Mouse (Mus musculus) kidney, postnatal 25 days (tissue): ENCODE results near the gene Pdcd4.
"Not testable (repeated sequence)": the region's sequence is repeated elsewhere in the genome, so short reads cannot be mapped to it uniquely, and the experiment has no call there.

Source experiments
- DNase-seq, 2 experiments: peaks; one replicate each; pipeline ENCODE4 v3.0.0; 2021; ENCODE audit warnings: mixed read lengths in 2 of 2

Pdcd4 gene

DNA sequence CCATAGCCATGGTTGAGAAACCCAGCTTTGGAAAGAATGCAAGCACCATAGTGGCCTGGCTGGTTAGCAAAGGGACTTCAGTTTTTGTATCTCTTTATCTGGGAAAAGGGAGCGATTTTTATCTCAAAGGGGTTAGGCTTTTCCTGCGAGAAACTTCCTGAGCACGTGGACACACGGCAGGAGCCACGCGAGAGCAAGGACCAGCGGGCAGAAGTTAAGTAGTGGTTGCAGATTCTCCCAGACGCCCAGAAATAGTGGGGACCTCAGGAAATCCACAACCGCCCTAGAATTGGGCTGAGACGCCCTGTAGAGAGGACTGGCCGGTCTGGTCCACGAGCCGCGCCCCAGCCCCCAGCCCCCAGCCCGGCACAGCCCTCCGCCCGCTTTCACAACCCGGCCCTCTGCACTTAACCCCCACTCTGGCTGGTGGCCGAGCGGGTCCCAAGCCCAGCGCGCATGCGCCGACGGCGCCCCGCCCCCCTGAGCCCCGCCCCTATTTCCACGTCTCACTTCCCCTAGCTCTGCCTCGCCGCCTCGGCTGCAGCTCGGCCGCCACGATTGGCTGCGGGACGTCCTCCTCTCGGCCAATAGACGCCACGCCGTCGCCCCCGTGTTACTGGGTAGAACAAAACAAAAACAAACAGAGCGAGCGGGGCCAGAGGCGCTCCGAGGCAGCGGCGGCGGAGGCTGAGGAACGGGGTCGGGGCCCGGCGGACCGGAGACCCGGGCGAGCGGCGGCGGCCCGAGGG is 10.9 kb downstream of the Pdcd4 start:
- peak; percentile 96 to 99 for DNase-seq

DNA sequence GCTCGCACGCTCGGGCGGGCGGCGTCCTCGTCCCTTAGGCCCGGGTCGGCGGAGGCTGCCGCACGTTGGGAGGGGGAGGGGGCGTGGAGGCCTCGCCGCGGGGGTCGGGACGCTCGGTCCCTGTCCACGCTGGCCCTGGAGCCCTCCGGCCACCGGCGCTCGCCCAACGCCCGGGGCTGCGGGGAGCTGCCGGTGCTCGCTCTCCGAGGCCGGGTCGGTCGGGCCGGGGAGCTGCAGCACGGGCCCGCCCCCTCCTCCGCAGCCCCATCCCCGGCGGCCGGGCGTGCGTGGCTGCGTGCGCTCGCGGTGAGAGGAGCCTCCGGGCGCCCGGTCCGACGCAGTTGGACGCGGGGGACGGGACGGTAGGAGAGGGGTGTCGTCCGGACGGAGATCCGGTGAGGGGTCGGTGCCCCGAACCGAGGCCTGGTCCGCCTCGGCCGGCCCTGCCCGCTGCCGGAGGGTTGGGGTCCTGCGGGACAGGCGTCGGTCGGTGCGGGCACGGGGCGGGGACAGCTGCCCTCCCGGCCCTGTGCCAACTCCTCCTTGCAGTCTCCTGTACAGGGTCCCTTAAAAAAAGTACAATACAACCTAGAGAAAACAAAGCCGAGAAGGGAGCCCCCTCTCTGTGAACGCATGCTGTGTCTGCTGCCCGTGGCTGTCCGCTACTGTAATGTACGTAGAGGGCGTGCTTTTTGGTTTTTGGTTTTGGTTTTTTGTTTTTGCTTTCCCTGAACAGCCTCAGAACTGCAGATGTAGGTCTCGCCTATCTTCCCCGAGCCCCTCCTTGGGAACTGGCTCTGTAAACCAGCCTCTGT is 11.7 kb downstream of the Pdcd4 start:
- DNase-seq = peak; percentile 57 to 71

DNA sequence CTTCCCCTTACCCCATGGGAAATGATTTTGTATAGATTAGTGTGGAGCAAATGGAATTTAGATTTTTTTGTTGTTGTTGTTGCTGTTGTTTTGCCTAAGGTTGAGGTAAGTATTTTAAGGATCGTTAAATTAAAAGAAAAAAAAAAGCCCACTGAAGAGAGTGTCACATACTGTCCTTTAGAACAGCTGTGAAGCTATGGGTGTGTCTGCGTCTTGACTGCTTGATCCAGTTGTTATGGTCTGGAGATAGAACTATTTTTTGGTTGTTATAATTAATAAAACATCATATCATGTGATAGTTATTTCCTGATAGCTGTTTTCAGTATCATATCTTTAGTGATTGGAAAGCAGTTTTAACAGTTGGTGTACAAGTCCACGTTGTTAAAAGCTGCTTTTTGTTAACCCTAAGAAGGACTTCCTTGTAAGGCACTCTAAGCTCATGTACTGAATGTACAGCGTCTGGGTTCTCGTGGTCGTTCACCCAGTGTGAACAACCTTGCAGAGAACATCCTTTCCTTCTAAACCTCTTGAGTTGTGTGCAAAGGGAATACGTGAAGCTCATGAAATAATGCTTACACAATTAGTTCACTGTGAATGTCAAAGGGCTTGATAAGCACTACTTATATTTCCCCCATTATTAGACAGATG is 12.9 kb downstream of the Pdcd4 start:
- no peak for DNase-seq

DNA sequence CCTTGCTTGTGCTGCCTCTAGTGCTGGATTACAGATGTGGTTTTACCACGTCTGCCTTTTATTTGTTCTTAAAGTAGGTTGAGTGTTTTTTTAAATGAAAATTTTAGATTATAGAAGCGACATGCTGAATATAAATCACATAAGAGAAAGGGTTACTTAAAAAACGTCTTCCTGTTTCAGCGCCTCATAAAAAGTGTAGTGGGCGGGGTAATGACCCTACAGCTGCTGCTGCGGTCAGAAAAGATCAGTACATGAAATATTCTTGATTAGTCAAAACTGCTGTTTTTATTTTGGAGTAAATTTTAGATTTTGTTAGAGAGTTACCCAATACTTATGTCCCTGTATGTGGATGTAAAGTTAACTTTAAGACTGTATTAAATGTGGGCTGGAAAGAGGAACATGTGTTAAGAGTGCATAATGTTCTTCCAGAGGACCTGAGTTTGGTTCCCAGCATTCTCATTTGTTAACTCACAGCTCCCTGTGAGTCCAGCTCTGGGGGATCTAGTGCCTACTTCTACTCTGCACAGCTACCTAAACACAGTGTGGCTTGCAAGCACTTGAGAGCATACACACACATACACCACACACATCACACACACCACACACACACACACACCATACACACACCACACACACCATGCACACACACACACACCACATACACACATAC is 14.1 kb downstream of the Pdcd4 start:
- DNase-seq = no peak

DNA sequence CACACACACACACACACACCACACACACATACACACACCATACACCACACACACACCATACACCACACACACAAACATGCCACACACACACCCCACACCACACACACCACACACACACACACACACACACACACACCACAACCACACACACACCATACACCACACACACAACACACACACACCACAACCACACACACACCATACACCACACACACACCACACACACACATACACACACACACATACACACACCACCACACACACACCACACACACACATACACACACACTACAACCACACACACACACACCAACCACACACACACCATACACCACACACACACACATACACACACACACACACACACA is 14.7 kb downstream of the Pdcd4 start:
- DNase-seq = not testable (repeated sequence)

DNA sequence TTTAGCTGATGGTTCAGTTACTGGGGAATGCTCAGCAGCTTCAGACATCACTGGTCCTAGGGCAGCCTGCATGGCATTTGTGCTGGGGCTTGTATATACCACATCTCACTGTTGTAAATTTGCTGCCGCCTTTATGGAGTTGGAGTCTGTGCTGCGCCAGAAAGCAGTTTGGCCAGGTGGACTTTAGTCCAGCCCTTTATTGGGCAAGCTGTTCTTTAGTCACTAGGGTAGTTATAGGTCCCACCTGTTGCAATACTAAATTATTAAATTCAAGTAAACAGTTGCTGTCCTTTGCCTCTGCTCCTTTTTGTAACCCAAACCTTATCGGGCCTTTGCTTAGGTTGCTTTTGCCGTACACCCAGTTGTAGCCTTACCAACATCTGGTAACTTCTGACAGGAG is 22.9 kb downstream of the Pdcd4 start:
- DNase-seq = no peak

DNA sequence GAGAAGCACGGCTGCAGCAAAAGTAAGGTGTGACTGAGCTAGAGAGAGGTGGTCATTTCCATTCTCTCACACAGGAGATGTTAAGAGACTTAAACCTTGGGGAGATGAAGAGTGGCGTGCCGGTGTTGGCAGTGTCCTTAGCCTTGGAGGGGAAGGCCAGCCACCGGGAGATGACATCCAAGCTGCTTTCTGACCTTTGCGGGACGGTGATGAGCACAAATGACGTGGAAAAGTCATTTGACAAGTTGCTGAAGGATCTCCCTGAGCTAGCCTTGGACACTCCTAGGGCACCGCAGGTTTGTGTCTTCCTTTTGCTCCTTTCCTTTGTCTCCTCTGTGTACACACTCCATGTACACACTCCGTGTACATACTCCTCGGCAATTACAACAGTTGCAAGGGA is 27.5 kb downstream of the Pdcd4 start:
- no peak for DNase-seq

DNA sequence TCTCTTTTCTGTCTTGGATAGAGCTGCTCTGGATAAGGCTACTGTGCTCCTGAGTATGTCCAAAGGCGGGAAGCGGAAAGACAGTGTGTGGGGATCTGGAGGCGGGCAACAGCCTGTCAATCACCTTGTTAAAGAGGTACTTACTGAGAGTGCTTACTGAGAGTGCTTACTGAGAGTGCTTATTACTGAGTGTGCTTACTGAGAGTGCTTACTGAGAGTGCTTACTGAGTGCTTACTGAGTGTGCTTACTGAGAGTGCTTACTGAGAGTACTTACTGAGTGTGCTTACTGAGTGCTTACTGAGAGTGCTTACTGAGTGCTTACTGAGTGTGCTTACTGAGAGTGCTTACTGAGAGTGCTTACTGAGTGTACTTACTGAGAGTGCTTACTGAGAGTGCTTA is 30.0 kb downstream of the Pdcd4 start:
- DNase-seq = not testable (repeated sequence)

DNA sequence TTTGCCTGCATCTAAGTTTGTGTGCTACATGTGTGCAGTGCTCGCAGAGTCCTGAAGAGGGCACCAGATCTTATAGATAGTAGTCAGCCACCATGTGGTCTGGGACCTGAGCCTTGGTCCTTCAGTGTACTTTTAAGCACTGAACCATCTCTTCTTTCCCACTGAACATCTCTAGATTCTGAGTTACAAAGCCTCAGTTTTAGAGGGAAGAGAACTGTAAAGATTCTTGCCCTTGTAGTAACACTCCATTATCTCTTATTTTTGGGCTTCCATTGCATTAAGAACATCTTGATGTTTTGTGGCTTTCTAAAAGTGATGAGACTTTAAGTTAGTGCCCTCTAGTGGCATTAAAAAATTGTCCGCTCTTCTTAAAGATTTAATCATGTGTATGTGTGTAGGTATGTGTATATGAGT is 33.3 kb downstream of the Pdcd4 start:
- peak; percentile 38 to 50 for DNase-seq

DNA sequence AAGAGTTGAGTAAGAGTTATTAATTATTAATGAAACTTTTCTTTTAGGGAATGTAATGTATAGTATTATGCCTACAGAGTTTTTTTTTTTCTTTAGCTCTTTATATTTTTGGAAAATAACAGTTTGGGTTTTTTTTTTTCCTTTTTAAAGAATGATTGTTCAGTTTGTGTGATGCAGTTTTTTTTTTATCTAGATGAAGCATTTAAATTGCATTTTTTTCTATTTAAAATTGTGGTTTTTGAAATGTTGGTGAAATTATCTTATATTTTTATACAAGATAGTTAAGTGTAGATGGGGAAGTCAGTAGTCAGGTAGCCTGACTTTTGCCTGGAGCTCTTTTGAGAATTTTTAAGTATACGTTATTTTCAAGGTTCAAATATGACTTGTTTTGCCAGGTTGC is 34.7 kb downstream of the Pdcd4 start:
- no peak for DNase-seq

DNA sequence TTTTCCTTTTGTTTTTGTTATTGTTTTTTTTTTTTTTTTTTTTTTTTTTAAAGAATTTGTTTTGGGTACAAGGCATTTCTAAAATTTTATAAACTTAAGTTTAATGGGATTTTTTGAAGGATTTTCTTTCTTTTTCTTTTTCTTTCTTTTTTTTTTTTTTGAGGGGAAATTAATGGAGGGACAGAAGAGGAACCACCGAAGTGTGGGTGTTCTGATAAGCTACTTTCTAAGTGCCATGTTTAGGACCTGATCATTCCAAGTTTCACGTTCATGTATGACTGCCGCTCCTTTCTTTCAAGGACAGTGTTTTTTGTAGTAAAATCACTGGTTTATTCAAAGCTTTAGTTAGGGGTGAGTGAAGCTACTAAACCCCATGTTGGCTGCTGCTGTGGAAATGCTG is 37.2 kb downstream of the Pdcd4 start:
- no peak for DNase-seq

DNA sequence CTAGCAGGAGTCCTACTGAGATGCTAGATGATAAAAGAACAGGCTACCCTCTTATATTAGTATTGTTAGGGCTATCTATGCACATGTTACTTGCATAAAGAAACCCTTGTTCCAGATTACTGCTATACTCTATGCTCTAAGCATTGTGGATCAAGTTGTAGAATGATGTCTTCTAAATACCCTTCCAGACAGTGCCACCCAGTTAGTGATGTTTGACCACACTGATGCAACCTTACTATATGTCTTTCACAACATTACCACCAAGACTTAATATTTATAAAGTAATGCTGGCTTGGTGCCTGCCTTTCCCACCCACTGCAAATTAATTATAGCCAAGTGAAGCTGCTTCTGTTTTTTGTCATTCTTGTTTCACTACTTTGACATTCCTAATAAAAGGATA is 41.0 kb downstream of the Pdcd4 start:
- no peak for DNase-seq

DNA sequence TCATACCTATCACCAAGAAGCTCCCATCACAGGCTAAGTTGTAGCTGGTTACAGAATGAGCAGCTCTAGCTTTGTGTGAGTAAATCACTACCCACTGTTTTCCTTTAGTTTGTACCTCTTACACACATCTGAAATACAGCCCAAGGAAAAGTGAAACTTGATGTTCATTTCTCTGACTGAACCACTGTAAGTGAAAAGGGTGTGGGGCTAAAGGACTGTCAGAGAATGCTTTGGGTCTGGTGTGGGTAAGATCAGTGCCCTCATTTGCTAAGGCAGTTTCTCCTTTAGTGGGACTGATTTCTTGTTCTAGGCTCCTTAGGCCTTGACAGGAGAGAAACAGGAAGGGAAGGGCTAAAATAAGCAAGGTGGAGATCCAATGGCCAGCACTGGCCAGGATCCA is 42.0 kb downstream of the Pdcd4 start:
- DNase-seq = no peak

DNA sequence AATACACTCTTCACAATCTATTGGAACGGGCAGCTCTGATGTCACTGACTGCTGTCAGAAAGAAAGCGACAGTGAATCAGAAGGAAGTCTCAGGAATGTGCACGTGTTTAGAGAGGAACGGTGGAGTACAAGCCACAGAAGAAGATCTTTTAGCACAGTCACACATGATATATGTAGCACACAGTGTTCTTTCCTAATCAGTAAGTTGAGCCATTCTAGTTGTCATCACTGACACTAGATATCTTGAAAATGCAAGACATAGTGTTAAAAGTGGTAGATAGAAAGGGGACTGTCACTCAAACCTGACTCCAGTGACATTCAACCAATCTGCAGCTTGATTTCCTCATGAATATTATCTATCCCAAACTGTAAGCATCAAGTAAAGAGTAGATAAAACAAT is 47.4 kb downstream of the Pdcd4 start:
- DNase-seq = no peak

DNA sequence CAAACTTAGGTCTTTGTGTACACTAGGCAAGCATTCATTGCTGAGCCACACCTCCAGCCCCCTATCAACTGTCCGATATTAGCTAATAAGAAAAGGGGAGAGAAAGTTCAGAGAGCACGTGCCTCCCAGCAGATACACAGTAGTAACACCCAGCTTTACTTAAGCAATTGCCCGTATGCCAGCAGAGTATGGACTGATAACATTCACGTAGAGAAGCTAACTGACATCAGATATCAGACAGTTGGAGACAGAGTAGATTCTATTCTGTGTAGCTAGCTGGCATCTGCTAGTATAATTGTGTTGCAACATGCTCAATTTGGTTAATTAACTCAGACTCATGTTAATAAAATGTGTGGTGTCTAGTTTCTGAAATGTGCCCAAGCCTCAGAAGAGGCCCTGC is 49.1 kb downstream of the Pdcd4 start:
- DNase-seq = no peak

DNA sequence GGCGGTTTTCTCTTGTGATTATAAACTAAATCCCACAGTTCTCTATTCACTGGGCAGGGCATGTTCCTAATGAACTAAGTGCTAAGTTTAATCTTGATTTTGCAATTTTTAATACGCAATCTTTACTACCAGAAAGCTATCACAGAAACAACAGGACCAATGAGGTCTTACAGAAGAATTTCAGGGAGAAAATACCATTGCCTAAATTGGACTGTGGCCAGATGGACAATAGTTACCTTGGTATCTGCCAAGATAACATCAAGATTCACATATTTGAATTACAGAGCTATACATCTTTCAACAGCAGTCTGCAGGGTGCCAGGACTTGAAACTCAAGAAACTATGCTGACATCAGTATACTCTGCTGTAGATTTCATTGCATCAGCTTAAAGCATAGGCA is 50.3 kb downstream of the Pdcd4 start:
- no peak for DNase-seq

DNA sequence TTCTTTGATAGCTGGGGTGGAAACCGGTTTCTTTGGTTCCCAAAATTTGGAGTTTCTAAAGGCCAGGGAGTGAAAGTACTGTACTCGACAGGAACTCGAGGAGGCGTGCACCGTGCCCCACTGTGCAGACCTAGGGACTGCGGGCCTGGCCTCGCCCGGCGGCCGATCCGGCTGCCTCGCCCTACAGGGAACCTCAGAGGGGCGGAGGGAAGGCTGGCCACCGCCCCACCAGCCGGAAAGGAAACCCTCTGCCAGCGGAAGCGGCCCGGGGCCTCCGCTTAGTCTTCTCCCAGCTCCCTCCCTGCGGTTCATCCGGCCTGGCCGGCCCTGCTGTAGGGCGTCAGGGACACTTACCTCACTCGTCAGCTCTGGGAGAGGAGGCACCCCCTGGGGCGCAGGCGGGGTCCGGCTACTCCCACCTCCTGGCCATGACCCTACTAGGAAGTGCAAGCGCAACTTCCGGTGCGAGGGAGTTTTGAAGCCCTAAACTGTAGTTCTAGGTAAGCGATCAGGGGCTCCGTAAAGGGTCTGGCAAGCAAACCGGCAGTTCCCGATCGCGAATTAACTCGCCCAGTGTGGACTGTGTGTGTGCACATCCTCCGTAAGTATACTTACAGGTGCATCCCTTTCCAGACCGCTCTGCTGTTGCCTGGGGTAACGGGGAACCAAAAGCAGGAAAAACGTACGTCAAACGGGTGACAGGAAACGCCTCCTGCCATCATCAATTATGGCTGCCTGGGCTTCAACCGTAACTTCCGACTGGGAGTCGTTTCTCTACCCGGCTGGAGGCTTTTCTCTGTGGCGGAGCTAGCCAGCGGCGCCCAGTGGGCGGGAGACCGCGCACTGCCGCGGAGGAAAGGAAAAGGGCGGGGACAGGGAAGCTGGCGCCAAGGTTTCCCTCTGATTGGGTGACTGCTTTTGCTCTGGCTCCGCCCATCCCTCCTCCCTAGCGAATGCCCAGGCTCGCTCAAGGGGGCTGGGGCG is 52.1 kb downstream of the Pdcd4 start, which contains the start of the genes Shoc2 and Bbip1:
TSS of gene Shoc2 (plus strand) at position 505 of the 984 bp plus-strand sequence.
TSS of gene Bbip1 (minus strand) at position 826 of the 984 bp plus-strand sequence.
- peak; percentile 100 for DNase-seq

DNA sequence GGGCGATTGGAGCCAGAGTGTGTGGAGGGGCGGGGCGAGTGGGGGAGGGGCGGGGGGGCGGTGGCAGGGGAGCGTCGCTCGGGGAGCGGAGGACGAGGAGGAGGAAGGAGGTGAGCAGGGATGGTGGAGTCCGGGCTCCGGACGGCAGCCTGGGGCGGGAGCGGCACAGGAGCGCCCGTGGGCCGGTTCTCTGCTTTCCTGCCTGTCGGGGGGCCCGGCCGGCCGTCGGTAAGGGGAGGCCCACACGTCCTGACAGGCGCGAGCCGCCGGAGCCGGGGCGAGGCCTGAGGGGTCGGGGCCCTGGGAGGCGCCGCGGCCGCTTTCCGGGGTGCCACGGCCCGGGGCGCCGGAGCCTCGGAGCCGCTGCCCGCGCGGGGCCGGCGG is 52.7 kb downstream of the Pdcd4 start:
- no peak for DNase-seq

DNA sequence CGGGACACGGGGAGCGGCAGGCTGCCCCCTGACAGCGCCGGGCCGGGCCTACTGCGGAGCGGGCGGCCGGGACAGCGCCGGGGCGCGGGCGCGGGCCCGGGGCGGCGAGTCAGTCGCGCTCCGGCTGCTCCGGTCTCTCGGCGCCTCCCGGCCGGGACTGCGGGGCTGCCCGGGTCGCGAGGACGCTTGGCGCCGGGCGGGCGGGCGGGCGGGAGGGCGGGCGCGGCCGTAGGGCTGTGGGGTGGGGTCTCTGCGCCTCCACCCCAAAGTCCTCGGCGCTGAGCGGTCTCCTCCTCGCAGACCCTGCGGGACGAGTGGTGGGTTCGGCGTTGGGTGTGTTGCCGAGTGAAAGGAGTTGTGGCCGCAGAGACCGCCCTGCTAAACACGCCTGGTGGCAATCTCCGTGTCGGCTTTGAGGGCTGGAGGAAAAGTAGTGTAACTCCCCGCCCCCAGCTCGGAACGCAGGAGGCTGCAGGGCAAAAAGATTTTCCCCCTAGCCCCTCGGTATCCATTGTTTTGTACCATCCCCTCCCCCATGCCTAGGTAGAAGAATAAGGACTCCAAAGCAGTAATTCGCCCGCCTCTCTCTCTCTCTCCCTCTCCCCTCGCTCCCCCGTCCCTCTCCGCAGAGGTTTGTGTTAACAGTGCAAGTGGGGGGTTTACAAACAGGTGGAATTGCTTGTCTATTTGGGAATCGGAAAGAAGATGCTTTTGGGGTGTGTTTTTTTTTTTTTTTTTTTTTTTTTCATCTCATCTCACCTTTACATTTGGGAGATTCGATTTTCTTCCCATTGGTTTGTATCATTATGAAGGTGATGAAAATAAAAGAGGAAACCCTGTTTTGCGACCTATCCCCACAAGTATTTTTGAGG is 53.4 kb downstream of the Pdcd4 start:
- DNase-seq = peak; percentile 45 to 61

DNA sequence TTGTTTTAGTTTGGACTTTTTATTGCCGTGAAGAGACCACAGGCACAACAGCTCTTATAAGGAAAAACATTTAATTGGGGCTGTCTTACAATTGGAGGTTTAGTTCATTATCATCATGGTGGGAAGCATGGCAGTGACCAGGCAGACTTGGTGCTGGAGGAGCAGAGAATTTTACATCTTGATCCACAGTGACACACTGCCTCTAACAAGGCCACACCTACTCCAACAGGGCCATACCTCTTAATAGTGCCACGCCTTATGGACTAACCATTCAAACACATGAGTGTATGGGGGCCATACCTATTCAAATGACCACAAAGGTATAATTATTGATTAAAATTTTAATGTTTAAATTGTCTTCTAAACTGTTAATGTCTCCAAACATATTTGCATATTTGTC is 65.5 kb downstream of the Pdcd4 start:
- DNase-seq = no peak

DNA sequence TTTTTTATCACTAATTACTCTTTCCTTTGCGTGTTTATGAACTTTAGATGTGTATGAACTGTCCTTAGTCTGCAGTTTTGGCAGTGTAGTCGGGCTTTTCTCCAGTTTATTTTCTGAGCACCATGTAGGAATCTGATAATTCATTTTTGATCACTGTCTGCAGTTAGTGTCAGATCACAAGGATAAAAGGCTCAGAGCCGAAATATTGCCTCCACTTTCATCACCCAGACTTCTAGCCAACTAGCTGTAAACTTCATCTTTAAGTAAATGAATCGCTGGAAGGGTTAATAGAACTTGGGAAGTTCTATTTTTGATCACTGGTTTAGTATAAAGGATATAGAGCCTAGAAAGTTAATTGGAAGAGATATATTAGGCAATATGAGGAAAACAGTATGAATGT is 70.5 kb downstream of the Pdcd4 start:
- no peak for DNase-seq
